Mouse (Mus musculus): ENCODE data around the gene Dmrt1. TPM values are rescaled to one million over a fixed set of nuclear protein-coding genes. Genes with fewer than 3 reads are reported as not detected.
"Not testable (repeated sequence)": the region's sequence is repeated elsewhere in the genome, so short reads cannot be mapped to it uniquely, and the experiment has no call there.

Gene Dmrt1
- total RNA-seq (2014; rRNA removed) (not detected in 2 replicates), polyA plus RNA-seq (2015; fragmentation: Nextera tagmentation; extraction: Ambion mirVana) (not detected in 2 replicates)

GRCm38 (mm10) chr19:25505360-25506196, at the start of gene Dmrt1:
TSS of gene Dmrt1 (plus strand) at chr19:25505618.
- no peak within 1 kb of the TSS for H3K27ac ChIP-seq (ENCODE audit: low read depth, low read length)
- H3K27me3 ChIP-seq (ENCODE audit: insufficient read depth, low read length), result peaks cover 50% of the 10 kb centered on the region
- DNase-seq (peak; percentile 21), ATAC-seq (peak; percentile 50)
- H3K4me1 ChIP-seq (ENCODE audit: insufficient read depth), result peaks cover 9% of the 10 kb centered on the region; the same call in 1 of the 2 replicates
- H3K9ac ChIP-seq, result no peak within 1 kb of the TSS
- no peaks in the 10 kb centered on the region for H3K9me3 ChIP-seq (ENCODE audit: low read length)
- WGBS, result 2% methylated on average over 64 of the region's 64 CpGs
- TF ChIP-seq CTCF (IDR thresholded peaks at IDR 0.05; ENCODE audit: low read depth), result no peak
- no peaks in the 10 kb centered on the region for H3K36me3 ChIP-seq (ENCODE audit: insufficient read depth)
- H3K4me3 ChIP-seq (ENCODE audit: low read depth, low read length), result peak within 1 kb of the TSS; percentile 18
- H3K4me2 ChIP-seq (ENCODE audit: low read depth), result peak within 1 kb of the TSS; percentile 35

DNA sequence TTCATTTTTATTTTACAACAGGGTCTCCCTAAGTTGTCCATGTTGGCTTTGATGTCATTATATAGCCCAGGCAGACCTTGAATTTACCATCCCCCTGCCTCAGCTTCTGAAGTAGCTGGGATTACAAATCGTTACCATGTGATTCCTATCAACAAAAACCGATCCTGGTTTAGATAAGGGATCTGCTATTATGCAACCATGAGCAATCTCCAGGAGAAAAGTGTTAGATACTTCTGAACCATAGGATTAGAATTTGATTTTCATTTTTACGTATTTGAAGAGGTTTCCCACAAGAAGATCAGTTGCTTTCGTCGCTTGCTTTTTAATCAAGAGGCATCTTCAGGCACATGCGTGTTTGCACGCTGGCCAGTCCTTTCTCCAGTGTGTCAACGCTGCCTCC, 44.7 kb upstream of the Dmrt1 start:
- H3K4me2 ChIP-seq (ENCODE audit: low read depth), result no peak overlapping the region
- no peaks in the 10 kb centered on the region for H3K9me3 ChIP-seq (ENCODE audit: low read length)
- H3K4me1 ChIP-seq (ENCODE audit: insufficient read depth), result no peaks in the 10 kb centered on the region
- no peak for ATAC-seq
- 96% methylated on average over 8 of the region's 8 CpGs for WGBS
- H3K4me3 ChIP-seq (ENCODE audit: low read depth, low read length), result no peak overlapping the region
- no peak for DNase-seq
- TF ChIP-seq CTCF (IDR thresholded peaks at IDR 0.05; ENCODE audit: low read depth), result no peak
- H3K27ac ChIP-seq (ENCODE audit: low read depth, low read length), result no peak overlapping the region
- H3K27me3 ChIP-seq (ENCODE audit: insufficient read depth, low read length), result no peaks in the 10 kb centered on the region
- H3K36me3 ChIP-seq (ENCODE audit: insufficient read depth), result no peaks in the 10 kb centered on the region
- no peak overlapping the region for H3K9ac ChIP-seq

DNA sequence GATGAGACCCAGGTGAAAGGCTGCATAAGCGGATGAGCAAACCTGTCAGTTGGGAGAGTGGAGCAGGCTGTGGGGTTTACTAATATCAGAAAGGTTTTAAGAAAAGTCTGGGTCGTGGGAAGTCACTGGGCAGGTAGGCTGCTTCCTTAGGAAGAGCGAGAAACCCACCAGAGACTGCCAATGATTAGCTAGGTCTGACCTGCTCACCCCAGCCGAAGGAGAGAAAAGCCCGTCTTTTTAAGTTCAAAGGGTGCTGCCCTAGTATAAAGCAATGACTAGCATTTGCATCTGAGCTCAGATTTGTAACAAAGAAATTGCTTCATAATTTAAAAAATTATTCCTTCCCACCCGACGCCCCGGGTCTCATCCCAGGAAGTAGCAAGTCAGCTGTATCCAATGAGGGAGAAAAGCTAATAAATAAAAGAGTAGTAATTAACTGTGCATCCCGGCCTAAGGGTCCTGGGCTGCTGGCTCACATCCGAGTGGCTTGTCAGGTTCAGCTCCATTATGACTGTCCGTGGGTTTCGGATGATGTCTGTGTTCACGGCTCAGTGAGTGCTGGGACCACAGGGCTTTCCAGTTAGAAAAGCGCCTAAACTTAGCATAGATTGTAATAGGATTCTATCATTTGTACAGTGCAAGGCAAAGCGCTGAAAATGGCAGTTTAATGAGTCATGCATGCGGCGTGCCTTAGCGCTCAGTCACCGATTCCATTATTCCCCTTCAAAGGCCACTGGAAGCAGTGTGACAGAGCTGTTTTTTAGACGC, 43.7 kb upstream of the Dmrt1 start:
- no peaks in the 10 kb centered on the region for H3K4me1 ChIP-seq (ENCODE audit: insufficient read depth)
- no peak for TF ChIP-seq CTCF (IDR thresholded peaks at IDR 0.05; ENCODE audit: low read depth)
- WGBS, result 32% methylated on average over 20 of the region's 20 CpGs

GRCm38 (mm10) chr19:25475806-25476205, 29.6 kb upstream of the Dmrt1 start:
- not testable (repeated sequence) for H3K36me3 ChIP-seq (ENCODE audit: insufficient read depth); ATAC-seq; H3K4me2 ChIP-seq (ENCODE audit: low read depth); H3K4me1 ChIP-seq (ENCODE audit: insufficient read depth); DNase-seq; H3K4me3 ChIP-seq (ENCODE audit: low read depth, low read length); H3K9me3 ChIP-seq (ENCODE audit: low read length); H3K9ac ChIP-seq; H3K27ac ChIP-seq (ENCODE audit: low read depth, low read length); H3K27me3 ChIP-seq (ENCODE audit: insufficient read depth, low read length)
- 66% methylated on average over 4 of the region's 4 CpGs for WGBS
- TF ChIP-seq CTCF (IDR thresholded peaks at IDR 0.05; ENCODE audit: low read depth), result peak; percentile 45

More for the DNA sequence above, 43.7 kb upstream of the Dmrt1 start:
- Histone ChIP-seq H3K36me3 (ENCODE audit: insufficient read depth) (no peaks in the 10 kb centered on the region), H3K27me3 (ENCODE audit: insufficient read depth, low read length) (no peaks in the 10 kb centered on the region), H3K9ac (no peak overlapping the region), H3K27ac (ENCODE audit: low read depth, low read length) (no peak overlapping the region), H3K9me3 (ENCODE audit: low read length) (no peaks in the 10 kb centered on the region), H3K4me3 (ENCODE audit: low read depth, low read length) (peak overlapping the region; percentile 5; the same call in 1 of the 2 replicates), H3K4me2 (ENCODE audit: low read depth) (peak overlapping the region; percentile 38)
- ATAC-seq (peak; percentile 74), DNase-seq (peak; percentile 52)

- Histone ChIP-seq H3K9ac (no peak overlapping the region), H3K9me3 (ENCODE audit: low read length) (peaks cover 4% of the 10 kb centered on the region; the same call in 1 of the 2 replicates), H3K4me1 (ENCODE audit: insufficient read depth) (no peaks in the 10 kb centered on the region), H3K4me3 (ENCODE audit: low read depth, low read length) (no peak overlapping the region), H3K36me3 (ENCODE audit: insufficient read depth) (no peaks in the 10 kb centered on the region), H3K4me2 (ENCODE audit: low read depth) (no peak overlapping the region), H3K27me3 (ENCODE audit: insufficient read depth, low read length) (no peaks in the 10 kb centered on the region), H3K27ac (ENCODE audit: low read depth, low read length) (no peak overlapping the region)
- no peak for DNase-seq
- no peak for TF ChIP-seq CTCF (IDR thresholded peaks at IDR 0.05; ENCODE audit: low read depth)
- WGBS, result 53% methylated on average over 5 of the region's 5 CpGs
- no peak for ATAC-seq
Measured at GRCm38 (mm10) chr19:25479152-25479669, 26.2 kb upstream of the Dmrt1 start.

DNA sequence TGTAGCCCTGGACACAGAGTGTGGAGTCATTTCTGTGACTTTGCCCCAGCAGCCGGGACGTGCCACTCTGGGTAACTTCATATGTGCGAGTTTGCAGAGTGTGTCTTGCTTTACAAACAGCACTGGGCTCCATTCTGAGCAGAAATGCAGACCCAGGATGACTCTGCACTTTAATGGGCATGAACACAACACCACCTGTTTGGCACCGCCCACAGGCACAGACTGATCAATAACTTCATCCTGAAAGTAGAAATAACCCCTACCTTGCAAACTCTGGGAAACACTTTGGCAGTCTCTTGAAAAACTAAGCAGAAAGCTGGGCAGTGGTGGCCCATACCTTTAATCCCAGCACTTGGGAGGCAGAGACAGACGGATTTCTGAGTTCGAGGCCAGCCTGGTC, 24.6 kb upstream of the Dmrt1 start:
- 88% methylated on average over 6 of the region's 6 CpGs for WGBS

More for the DNA sequence above, 24.6 kb upstream of the Dmrt1 start:
- Histone ChIP-seq H3K27ac (ENCODE audit: low read depth, low read length) (no peak overlapping the region), H3K4me3 (ENCODE audit: low read depth, low read length) (no peak overlapping the region), H3K9ac (no peak overlapping the region), H3K9me3 (ENCODE audit: low read length) (peaks cover 4% of the 10 kb centered on the region; the same call in 1 of the 2 replicates), H3K27me3 (ENCODE audit: insufficient read depth, low read length) (no peaks in the 10 kb centered on the region), H3K4me2 (ENCODE audit: low read depth) (no peak overlapping the region), H3K4me1 (ENCODE audit: insufficient read depth) (no peaks in the 10 kb centered on the region), H3K36me3 (ENCODE audit: insufficient read depth) (no peaks in the 10 kb centered on the region)
- TF ChIP-seq CTCF (IDR thresholded peaks at IDR 0.05; ENCODE audit: low read depth), result no peak
- ATAC-seq, result no peak
- no peak for DNase-seq
